Mouse (Mus musculus) midbrain, embryonic 14.5 days (tissue): ENCODE results near the gene Fli1. TPM values are rescaled to one million over a fixed set of nuclear protein-coding genes. Genes with fewer than 3 reads are reported as not detected.

ENCODE experiments used
- ATAC-seq: fragments of 200-750 bp; cut with Nextera tagmentation; 2 replicates; pipeline ENCODE4 v1.8.0; 2017; ENCODE audit warnings: moderate number of reproducible peaks, moderate library complexity; ENCODE audit not compliant: low FRiP score, low TSS enrichment
- DNase-seq: peaks from one replicate; pipeline ENCODE4 v3.0.0-alpha.2; 2015
- H3K27ac ChIP-seq: fragments of 300-500 bp; sonication (generic); replicated peaks from 2 replicates; pipeline ENCODE4 v1.5.1; 2014; ENCODE audit warnings: mild to moderate bottlenecking, low read depth, low read length, moderate library complexity
- H3K27me3 ChIP-seq: fragments of 300-500 bp; sonication (generic); 2 replicates; pipeline ENCODE4 v1.6.1; 2014; ENCODE audit warnings: low read length, control low read depth, mixed read lengths; ENCODE audit not compliant: control insufficient read depth, insufficient read depth
- H3K36me3 ChIP-seq: fragments of 300-500 bp; sonication (generic); 2 replicates; pipeline ENCODE4 v1.6.1; 2014; ENCODE audit warnings: low read length, control low read depth; ENCODE audit not compliant: control insufficient read depth, insufficient read depth
- H3K4me1 ChIP-seq: fragments of 300-500 bp; sonication (generic); 2 replicates; pipeline ENCODE4 v1.6.1; 2014; ENCODE audit warnings: mild to moderate bottlenecking, antibody characterized with exemption, low read length, control low read depth; ENCODE audit not compliant: control insufficient read depth, insufficient read depth
- H3K4me2 ChIP-seq: fragments of 300-500 bp; sonication (generic); 2 replicates; pipeline ENCODE4 v1.6.1; 2014; ENCODE audit warnings: mild to moderate bottlenecking, low read length, moderate library complexity
- H3K4me3 ChIP-seq: fragments of 300-500 bp; sonication (generic); replicated peaks from 2 replicates; pipeline ENCODE4 v1.5.1; 2014; ENCODE audit warnings: low read depth, low read length
- H3K9ac ChIP-seq: fragments of 300-500 bp; sonication (generic); replicated peaks from 2 replicates; pipeline ENCODE4 v1.6.1; 2014; ENCODE audit warnings: mild to moderate bottlenecking, low read length, moderate library complexity
- H3K9me3 ChIP-seq: fragments of 300-500 bp; sonication (generic); 2 replicates; pipeline ENCODE4 v1.6.1; 2016; ENCODE audit warnings: low read length, control low read depth, mixed read lengths; ENCODE audit not compliant: control insufficient read depth
- WGBS: fragments of 180-500 bp; shearing (Covaris S2); extraction: QIAGEN DNeasy Blood & Tissue Kit; methylation state at CpG from one replicate; pipeline ENCODE4 v1.1.7; 2014; 5-methylcytosine and 5-hydroxymethylcytosine counted together
- polyA plus RNA-seq: library from polyadenylated mRNA; unstranded; fragments of >200 nt; fragmentation: Nextera tagmentation; extraction: Ambion mirVana; gene quantifications from 2 replicates; pipeline ENCODE4 v1.2.1, GENCODE M21; 2014

Fli1 gene
- polyA plus RNA-seq, 1 experiment from 2014 or later = 7.9 TPM

GRCm38 (mm10) chr9:32494891-32495642 lies 47.6 kb downstream of the Fli1 start:
- peak; percentile 9 for DNase-seq
- Histone ChIP-seq H3K9ac (no peak overlapping the region), H3K27ac (no peak overlapping the region), H3K27me3 (no peaks in the 10 kb centered on the region), H3K9me3 (no peaks in the 10 kb centered on the region), H3K4me1 (no peaks in the 10 kb centered on the region; the same call in 1 of the 2 replicates), H3K4me2 (no peak overlapping the region), H3K4me3 (no peak overlapping the region), H3K36me3 (no peaks in the 10 kb centered on the region)
- ATAC-seq = no peak
- WGBS = 37% methylated on average over 8 of the region's 8 CpGs

- H3K27ac ChIP-seq = no peak overlapping the region
- H3K9me3 ChIP-seq = no peaks in the 10 kb centered on the region
- peaks cover 2% of the 10 kb centered on the region; the same call in 1 of the 2 replicates for H3K4me1 ChIP-seq
- WGBS = 88% methylated on average over 4 of the region's 4 CpGs
- H3K4me3 ChIP-seq = no peak overlapping the region
- no peak for ATAC-seq
- H3K9ac ChIP-seq = no peak overlapping the region
- no peaks in the 10 kb centered on the region for H3K36me3 ChIP-seq
- no peak overlapping the region for H3K4me2 ChIP-seq
- no peaks in the 10 kb centered on the region for H3K27me3 ChIP-seq
- no peak for DNase-seq
Observed at GRCm38 (mm10) chr9:32493588-32494423, 48.9 kb downstream of the Fli1 start.

- no peak overlapping the region for H3K9ac ChIP-seq
- ATAC-seq (no peak), DNase-seq (no peak)
- H3K27ac ChIP-seq = no peak overlapping the region
- H3K4me2 ChIP-seq = no peak overlapping the region
- H3K4me1 ChIP-seq = peaks cover 2% of the 10 kb centered on the region; the same call in 1 of the 2 replicates
- H3K27me3 ChIP-seq = no peaks in the 10 kb centered on the region
- no peaks in the 10 kb centered on the region for H3K36me3 ChIP-seq
- WGBS = 80% methylated on average over 2 of the region's 2 CpGs
- H3K4me3 ChIP-seq = no peak overlapping the region
- no peaks in the 10 kb centered on the region for H3K9me3 ChIP-seq
Observed at GRCm38 (mm10) chr9:32492753-32493152, 49.9 kb downstream of the Fli1 start.

- no peak for ATAC-seq
- 88% methylated on average over 2 of the region's 2 CpGs for WGBS
- Histone ChIP-seq H3K27me3 (no peaks in the 10 kb centered on the region), H3K9me3 (no peaks in the 10 kb centered on the region), H3K4me3 (no peak overlapping the region), H3K4me2 (no peak overlapping the region), H3K9ac (no peak overlapping the region), H3K27ac (no peak overlapping the region), H3K36me3 (no peaks in the 10 kb centered on the region), H3K4me1 (peaks cover 2% of the 10 kb centered on the region; the same call in 1 of the 2 replicates)
- DNase-seq = no peak
Observed at GRCm38 (mm10) chr9:32491484-32491883, 51.2 kb downstream of the Fli1 start.

GRCm38 (mm10) chr9:32489794-32490358 lies 52.8 kb downstream of the Fli1 start:
- Histone ChIP-seq H3K4me2 (no peak overlapping the region), H3K27ac (no peak overlapping the region), H3K4me1 (0 out of 2 replicates have a peak, but pooled peaks cover 2% of the 10 kb centered on the region), H3K4me3 (no peak overlapping the region), H3K36me3 (no peaks in the 10 kb centered on the region), H3K9ac (no peak overlapping the region), H3K27me3 (no peaks in the 10 kb centered on the region), H3K9me3 (no peaks in the 10 kb centered on the region)
- DNase-seq (no peak), ATAC-seq (no peak)
- WGBS = 94% methylated on average over 4 of the region's 4 CpGs

- Histone ChIP-seq H3K4me2 (no peak overlapping the region), H3K36me3 (no peaks in the 10 kb centered on the region), H3K27ac (no peak overlapping the region), H3K9me3 (no peaks in the 10 kb centered on the region), H3K9ac (no peak overlapping the region), H3K4me1 (0 out of 2 replicates have a peak, but pooled peaks cover 2% of the 10 kb centered on the region), H3K4me3 (no peak overlapping the region), H3K27me3 (no peaks in the 10 kb centered on the region)
- DNase-seq = peak; percentile 59
- no peak for ATAC-seq
- 62% methylated on average over 4 of the region's 4 CpGs for WGBS
Observed at GRCm38 (mm10) chr9:32489315-32489714, 53.3 kb downstream of the Fli1 start.

GRCm38 (mm10) chr9:32488627-32489026 lies 54.0 kb downstream of the Fli1 start:
- DNase-seq (no peak), ATAC-seq (no peak)
- no peaks in the 10 kb centered on the region for H3K9me3 ChIP-seq
- H3K4me2 ChIP-seq = no peak overlapping the region
- H3K36me3 ChIP-seq = no peaks in the 10 kb centered on the region
- H3K9ac ChIP-seq = no peak overlapping the region
- H3K27me3 ChIP-seq = no peaks in the 10 kb centered on the region
- H3K27ac ChIP-seq = no peak overlapping the region
- 0 out of 2 replicates have a peak, but pooled peaks cover 2% of the 10 kb centered on the region for H3K4me1 ChIP-seq
- no peak overlapping the region for H3K4me3 ChIP-seq

GRCm38 (mm10) chr9:32487823-32488222 lies 54.8 kb downstream of the Fli1 start:
- Histone ChIP-seq H3K27me3 (no peaks in the 10 kb centered on the region), H3K36me3 (no peaks in the 10 kb centered on the region), H3K4me3 (no peak overlapping the region), H3K4me2 (no peak overlapping the region), H3K4me1 (0 out of 2 replicates have a peak, but pooled peaks cover 2% of the 10 kb centered on the region), H3K9me3 (no peaks in the 10 kb centered on the region), H3K27ac (no peak overlapping the region), H3K9ac (no peak overlapping the region)
- ATAC-seq (no peak), DNase-seq (no peak)
- 94% methylated on average over 5 of the region's 5 CpGs for WGBS
